Mouse (Mus musculus): ENCODE data around the gene Fbxo33.

The Fbxo33 gene

DNA sequence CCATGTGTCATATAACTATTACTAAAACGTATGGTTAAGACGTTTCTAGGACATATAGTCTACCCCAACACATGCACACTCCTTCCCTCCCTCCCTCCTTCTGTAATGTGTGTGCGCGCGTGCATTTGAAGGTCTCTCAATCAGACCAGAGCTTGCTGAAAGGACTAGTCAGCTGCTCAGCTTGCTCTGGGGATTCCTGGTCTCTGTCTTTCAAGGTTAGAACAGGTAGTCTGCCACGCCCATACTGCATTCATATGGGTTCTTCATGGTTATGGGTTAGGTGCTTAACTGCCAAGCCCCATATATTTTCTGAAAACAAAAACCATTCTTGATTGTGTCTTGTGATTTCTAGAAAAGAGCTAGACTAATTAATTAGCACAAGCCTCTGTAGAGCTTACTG is 14.0 kb downstream of the Fbxo33 start:
- in situ Hi-C loops (cut with MboI; ENCODE audit: unreplicated experiment in 2 of 2) = loop anchor here in 1 of 2 experiments (5.0 kb wide), 1 partner anchor 138 kb away; the partner anchor contains the start of gene Pnn

DNA sequence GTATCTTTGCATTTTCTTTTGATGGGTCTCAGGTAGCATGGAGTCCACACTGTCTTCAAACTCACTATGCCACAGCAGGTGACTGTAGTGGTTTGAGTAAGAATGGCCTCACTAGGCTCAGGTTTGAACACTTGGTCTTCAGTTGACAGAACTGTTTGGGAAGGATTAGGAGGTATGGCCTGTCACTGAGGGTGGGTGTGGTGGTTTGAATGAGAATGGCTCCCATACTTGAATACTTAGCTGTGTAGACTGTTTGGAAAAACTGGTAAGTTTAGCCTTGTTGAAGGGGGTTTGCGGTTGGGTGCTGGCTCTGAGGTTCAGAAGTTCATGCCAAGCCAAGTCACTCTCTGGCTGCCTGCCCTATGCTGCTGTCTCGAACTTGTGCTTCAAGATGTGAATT is 20.2 kb downstream of the Fbxo33 start:
- in situ Hi-C loops (cut with MboI; ENCODE audit: unreplicated experiment in 2 of 2) = no loop called here

DNA sequence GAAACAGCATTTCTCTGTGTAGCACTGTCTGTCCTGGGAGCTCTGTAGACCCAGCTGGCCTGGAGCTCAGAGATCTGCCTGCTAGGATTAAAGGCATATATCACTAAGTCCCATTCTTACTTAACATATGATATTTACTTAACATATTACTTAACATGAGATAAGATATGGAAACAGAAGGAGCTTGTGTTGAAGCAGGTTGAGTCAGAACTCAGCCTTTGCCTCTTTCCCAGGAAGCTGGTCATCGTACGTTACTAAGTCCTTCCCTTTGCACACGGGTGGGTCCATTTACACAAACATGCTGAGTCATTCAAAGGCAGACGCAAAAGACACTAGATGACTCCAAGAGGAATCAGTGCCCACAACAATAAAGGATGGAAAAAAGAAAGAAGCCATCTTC is 20.8 kb downstream of the Fbxo33 start:
- in situ Hi-C loops (cut with MboI; ENCODE audit: unreplicated experiment in 2 of 2) = no loop called here

DNA sequence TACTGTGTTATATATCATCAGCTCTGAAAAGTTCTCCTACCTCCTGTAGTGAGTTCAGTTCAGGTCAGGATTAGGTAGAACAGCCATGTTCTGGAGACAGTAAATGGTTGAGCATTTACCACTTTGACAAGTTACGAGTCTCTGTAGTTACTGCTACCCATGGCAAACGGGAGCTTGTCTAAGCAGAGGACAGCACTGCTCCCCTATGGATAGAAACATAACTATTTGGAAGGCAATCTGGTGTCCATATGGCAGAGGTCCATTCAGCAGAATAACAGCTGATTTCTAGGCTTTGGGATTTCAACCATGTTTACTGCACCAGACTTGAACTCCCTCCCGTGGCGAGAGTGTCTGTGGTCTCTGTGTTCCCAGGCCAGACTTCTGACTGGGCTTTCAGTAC is 23.6 kb downstream of the Fbxo33 start:
- in situ Hi-C loops (cut with MboI; ENCODE audit: unreplicated experiment in 2 of 2) = no loop called here

DNA sequence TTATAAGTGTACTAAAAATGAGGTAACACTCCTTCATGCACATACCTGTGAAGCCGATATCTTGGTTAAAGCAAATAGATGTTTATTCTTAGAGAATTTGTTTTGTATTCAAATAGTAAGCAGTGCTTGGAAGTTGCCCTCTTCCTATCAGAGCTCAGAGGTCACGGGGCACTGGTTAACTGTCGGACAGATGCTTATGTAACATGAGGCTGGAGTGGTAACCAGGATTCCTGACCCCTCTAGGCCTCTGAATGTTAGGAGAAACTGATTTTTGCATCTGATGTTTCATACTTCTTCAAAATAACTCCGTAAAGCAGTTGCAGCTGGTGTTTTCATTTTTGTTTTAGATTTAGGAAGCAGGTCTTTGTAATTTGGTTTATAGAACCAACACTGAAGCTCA is 24.5 kb downstream of the Fbxo33 start:
- in situ Hi-C loops (cut with MboI; ENCODE audit: unreplicated experiment in 2 of 2) = no loop called here

DNA sequence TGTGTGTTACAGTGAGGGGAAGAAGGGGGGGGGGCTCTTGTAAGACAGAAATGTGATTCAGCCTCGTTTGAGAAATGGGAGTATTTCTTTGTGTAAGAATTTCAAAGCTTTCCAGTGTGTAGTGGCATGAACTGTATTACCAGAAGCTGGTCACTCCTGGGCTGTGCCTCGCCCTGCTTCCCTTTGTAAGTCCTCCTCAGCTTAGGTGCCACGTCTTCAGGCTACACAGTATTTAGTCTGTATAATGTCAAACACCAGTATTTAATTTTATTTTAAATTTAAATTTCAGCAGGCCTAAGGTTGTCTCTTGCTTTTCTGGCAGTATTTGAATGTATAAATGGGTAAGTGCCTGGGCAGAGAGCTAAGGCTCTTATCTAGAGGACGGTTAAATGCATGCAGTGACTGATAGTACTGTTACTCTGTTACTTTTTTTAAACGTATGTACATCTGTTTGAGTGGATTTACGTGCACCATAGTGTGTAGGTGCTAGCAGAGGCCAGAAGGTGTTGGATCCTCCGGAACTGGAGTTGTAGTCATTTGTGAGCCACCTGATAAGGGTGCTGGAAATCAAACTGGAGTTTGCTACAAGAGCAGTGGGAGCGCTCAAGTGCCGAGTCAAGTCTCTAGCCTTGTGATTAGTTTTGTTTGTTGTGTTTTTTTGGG is 25.1 kb downstream of the Fbxo33 start:
- in situ Hi-C loops (cut with MboI; ENCODE audit: unreplicated experiment in 2 of 2) = no loop called here

DNA sequence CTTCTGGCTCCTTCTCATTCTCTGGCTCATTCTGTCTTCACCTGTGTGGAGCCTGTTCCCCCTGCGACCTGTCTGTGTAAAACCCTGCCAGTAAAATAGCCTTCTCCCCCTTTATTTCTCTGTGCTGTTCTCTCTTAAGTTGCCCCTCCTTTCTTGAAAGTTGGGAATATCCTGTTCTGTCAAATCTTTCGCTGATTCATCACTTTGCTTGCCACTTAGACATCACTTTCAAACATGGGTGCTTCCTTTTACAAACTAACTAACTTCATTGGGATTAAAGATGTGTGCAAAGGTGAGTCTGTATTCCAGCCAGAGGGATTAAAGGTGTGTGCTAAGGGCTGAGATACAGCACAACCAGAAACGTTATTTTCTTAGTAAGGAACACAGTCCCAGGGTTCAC is 25.9 kb downstream of the Fbxo33 start:
- in situ Hi-C loops (cut with MboI; ENCODE audit: unreplicated experiment in 2 of 2) = no loop called here

DNA sequence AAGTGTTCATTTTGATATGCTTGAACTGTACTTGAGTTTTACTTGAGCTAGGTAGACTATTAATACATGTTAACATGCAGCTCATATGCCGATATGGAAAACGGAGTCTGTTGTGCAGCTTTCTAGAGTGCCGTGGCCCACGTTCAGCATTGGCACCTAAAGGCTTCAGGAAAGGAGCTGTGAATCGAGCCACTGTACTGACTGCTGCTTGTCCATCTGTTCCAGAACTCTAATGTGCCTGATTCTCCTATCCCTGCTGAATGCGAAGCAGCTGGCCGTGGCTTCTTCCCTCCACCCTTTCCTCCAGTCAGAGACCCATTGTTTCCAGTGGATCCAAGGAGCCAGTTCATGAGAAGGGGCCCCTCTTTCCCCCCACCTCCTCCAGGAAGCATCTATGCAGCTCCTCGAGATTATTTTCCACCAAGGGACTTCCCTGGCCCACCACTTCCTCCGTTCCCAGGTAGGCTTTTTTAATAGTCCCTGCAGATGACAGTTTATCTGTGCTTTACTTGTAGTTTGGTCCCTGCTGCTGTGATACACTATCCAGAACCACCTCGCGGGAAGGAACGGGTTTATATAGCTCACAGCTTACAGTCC is 31.3 kb downstream of the Fbxo33 start:
- in situ Hi-C loops (cut with MboI; ENCODE audit: unreplicated experiment in 2 of 2) = no loop called here

DNA sequence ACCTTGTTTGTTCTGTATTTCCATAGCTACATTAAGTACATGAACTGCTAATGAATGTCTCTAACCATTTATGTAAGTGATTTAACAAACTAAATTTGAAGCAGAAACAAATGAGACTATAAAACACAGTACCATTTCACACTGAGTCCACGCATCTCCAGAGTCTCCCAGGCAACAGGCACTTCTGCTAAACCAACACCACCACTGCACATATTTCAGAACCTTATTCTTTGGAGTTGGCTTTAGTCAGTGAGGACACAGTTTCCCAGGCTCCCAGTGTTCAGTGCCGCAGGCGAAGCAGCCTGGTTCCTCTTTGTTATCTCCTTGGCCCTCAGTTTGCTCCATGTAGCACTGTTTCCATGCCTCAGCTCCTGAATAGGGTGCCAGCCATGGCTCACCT is 41.7 kb downstream of the Fbxo33 start:
- in situ Hi-C loops (cut with MboI; ENCODE audit: unreplicated experiment in 2 of 2) = no loop called here

DNA sequence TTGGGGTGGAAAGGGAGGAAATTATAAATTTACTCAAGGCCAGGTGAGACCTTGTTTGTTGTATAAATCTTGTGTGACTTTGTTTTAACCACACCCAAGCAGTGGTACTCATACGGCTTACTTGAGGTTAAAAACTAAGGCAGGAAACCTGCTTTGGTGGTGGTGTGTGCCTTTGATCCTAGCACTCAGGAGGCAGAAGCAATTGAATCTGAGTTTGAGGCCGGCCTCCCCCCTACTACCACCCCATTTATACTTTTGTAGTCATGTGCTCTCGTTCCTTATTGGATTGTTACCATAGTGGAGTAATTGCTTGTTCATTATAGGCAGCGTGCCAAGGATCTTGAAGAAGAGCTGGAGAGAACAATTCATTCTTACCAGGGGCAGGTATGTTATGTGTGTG is 49.6 kb downstream of the Fbxo33 start:
- in situ Hi-C loops (cut with MboI; ENCODE audit: unreplicated experiment in 2 of 2) = no loop called here

DNA sequence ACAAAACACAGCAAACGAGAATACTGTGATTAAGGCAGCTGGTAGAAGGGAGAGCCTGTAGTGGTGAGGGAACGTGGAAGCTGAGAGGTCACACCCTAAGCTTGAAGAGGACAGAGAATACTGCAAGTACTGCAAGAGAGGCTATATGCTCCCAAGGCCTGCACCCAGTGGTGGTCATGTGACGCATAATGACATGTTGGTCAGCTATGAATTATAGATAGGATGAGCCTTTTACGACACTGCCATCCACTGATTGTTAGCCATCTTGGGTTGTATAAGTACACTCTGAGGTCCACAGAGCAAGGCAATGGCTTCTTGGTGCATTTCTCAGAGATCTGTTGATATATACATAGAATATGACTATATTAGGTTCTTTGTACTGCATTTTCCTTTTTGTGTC is 53.0 kb downstream of the Fbxo33 start:
- in situ Hi-C loops (cut with MboI; ENCODE audit: unreplicated experiment in 2 of 2) = no loop called here

DNA sequence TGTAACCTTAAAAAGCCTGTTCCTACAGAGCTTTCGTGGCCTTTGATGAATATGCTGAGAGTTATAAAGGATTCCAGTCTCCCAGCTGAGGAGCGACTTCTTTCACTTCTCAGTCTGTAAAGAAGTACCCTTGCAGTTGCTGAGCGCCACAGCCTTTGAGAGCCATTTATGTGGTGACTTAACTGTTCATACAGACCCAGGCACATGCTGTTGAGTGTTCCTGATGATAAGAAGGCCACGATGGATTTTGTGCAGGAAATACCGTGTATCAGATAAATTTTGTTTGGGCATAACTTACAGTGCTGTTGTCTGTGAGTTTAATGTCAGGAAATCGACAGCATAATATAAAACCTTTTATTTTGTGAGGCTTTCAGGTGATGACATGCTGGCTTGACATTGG is 55.0 kb downstream of the Fbxo33 start:
- in situ Hi-C loops (cut with MboI; ENCODE audit: unreplicated experiment in 2 of 2) = no loop called here

DNA sequence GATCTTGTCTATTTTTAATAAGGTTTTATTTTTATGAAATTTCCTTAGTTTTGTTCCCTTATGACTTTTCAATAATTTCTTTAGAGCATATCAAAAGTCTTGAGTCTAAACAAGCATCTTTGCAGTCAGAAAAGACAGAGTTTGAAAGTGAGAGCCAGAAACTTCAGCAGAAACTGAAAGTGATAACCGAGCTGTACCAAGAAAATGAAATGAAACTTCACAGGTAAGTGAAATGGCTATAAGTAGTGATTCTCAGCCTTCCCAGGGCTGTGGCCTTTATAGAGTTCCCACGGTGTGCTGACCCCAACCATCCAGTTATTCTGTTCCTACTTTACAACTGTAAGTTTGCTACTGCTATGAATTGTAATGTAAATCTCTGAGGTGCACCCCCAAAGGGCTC is 56.7 kb downstream of the Fbxo33 start:
- in situ Hi-C loops (cut with MboI; ENCODE audit: unreplicated experiment in 2 of 2) = no loop called here

DNA sequence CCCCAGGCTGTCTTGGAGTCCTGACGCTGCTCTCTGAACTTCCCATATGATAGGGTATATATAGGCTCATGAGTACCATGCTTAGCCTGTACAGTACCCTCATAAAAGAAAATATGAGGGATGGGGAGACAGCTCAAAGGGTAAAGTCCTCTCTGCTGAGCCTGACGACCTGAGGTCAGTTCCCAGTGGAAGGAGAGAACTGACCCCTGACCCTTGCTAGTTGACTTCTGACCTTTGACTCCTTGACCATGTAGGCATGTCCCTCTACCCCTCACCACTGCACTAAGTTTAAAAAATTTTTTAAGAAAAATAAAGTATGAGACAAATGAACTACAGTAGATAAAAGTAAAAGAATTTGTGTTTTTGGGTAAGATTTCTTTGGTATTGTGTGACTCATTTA is 58.4 kb downstream of the Fbxo33 start:
- in situ Hi-C loops (cut with MboI; ENCODE audit: unreplicated experiment in 2 of 2) = no loop called here
